Mouse (Mus musculus) lung, postnatal 10 days (tissue): ENCODE measurements at regions not wholly inside any gene's neighbourhood (a gene's known extent, or its start where the extent isn't known, plus 50 kb on each side); places are given as distances from the start of the nearest gene placed in this dataset.

Experiments used
- DNase-seq: peaks from one replicate; pipeline ENCODE4 v3.0.0; 2021

GRCm38 (mm10) chr8:26848955-26849684 is 128.0 kb upstream of the Zfp703 start:
- peak; percentile 51 for DNase-seq

- DNase-seq = no peak
Measured at GRCm38 (mm10) chr8:26851871-26852800, 125.0 kb upstream of the Zfp703 start.

- no peak for DNase-seq
Measured at GRCm38 (mm10) chr8:26852921-26853320, 124.2 kb upstream of the Zfp703 start.

- no peak for DNase-seq
Measured at GRCm38 (mm10) chr8:26854557-26855238, 122.4 kb upstream of the Zfp703 start.

- DNase-seq = no peak
Measured at GRCm38 (mm10) chr8:26855256-26855655, 121.9 kb upstream of the Zfp703 start.

- no peak for DNase-seq
Measured at GRCm38 (mm10) chr8:26864571-26864970, 112.6 kb upstream of the Zfp703 start.

GRCm38 (mm10) chr8:26864971-26865370 is 112.2 kb upstream of the Zfp703 start:
- DNase-seq = no peak

- no peak for DNase-seq
Measured at GRCm38 (mm10) chr8:26868101-26868848, 108.8 kb upstream of the Zfp703 start.

- DNase-seq = no peak
Measured at GRCm38 (mm10) chr8:26868849-26869110, 108.3 kb upstream of the Zfp703 start.

- DNase-seq = no peak
Measured at GRCm38 (mm10) chr8:26871838-26872237, 105.3 kb upstream of the Zfp703 start.

GRCm38 (mm10) chr8:26872382-26872781 is 104.7 kb upstream of the Zfp703 start:
- no peak for DNase-seq

GRCm38 (mm10) chr8:26872815-26873214 is 104.3 kb upstream of the Zfp703 start:
- no peak for DNase-seq

- DNase-seq = no peak
Measured at GRCm38 (mm10) chr8:26880177-26880576, 96.9 kb upstream of the Zfp703 start.

GRCm38 (mm10) chr8:26881268-26882120 is 95.6 kb upstream of the Zfp703 start:
- DNase-seq = no peak

GRCm38 (mm10) chr8:26882616-26883015 is 94.5 kb upstream of the Zfp703 start:
- DNase-seq = no peak

- no peak for DNase-seq
Measured at GRCm38 (mm10) chr8:26883285-26883684, 93.8 kb upstream of the Zfp703 start.

GRCm38 (mm10) chr8:26883770-26884169 is 93.4 kb upstream of the Zfp703 start:
- DNase-seq = no peak

GRCm38 (mm10) chr8:26884350-26884749 is 92.8 kb upstream of the Zfp703 start:
- DNase-seq = no peak

GRCm38 (mm10) chr8:26885365-26885764 is 91.8 kb upstream of the Zfp703 start:
- DNase-seq = no peak

- DNase-seq = peak; percentile 31
Measured at GRCm38 (mm10) chr8:26886783-26887486, 90.2 kb upstream of the Zfp703 start.

GRCm38 (mm10) chr8:26887551-26887950 is 89.6 kb upstream of the Zfp703 start:
- DNase-seq = no peak
